Mouse (Mus musculus): ENCODE measurements around the gene Gm49711. TPM values are rescaled to one million over a fixed set of nuclear protein-coding genes. Genes with fewer than 3 reads are reported as not detected.
"Not testable (repeated sequence)": the region's sequence is repeated elsewhere in the genome, so short reads cannot be mapped to it uniquely, and the experiment has no call there.

Gene Gm49711
- polyA plus RNA-seq, 2 experiments from 2014 or later = not detected

DNA sequence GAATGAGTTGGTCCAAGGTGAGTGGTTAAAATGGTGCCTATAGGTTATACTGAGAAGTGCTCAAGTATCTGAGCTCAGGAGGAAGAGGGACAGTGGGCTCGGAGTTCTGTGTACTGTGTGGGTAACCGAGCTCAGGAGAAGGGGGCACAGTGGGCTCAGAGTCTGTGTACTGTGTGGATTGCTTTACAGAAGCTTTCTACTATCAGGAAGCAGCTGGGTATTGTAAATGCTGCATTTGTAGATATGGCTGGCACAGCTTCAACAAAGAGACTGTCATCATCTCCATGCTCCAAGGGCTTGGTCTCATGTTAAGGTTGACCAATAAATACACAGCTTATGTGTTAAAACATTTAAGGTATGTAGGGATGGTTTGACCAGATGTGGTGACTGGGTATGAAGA is 6.7 kb downstream of the Gm49711 start:
- no peak for ATAC-seq

DNA sequence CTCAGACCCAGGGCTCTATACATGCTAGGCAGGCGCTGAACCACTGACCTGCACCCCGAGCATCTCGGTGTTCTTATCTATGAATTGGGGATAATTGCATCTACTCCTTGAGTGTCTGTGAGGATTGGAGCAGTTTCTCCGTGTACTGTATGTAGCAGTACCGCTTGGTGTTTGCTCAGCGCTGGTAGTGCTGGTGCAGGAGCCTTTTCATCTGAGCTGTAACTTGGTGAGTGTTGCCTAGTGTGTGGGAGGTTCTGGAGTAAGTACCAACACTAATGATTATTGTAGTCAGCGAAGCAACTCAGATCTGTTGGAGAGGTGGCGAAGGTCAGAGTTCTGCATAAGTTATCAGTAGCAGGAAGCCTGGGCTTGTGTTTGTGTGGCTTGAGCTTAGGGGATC is 12.2 kb downstream of the Gm49711 start:
- no peak for ATAC-seq

DNA sequence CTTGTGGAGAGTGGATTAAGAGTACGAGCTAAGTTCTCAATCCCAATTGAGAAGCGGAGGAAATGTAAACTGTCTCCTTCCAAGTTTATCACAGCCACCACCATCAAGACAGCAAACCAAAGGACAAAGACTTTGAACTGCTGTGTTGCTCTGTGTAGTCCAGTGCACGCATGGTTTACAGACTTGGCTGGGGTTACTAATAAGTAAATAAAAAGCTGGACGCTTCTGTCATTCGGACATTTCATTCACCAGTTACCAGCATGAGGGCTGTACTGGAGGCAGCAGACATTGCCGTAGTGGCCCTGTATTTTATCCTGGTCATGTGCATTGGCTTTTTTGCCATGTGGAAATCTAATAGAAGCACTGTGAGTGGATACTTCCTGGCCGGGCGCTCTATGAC is 18.7 kb downstream of the Gm49711 start:
- ATAC-seq = no peak

DNA sequence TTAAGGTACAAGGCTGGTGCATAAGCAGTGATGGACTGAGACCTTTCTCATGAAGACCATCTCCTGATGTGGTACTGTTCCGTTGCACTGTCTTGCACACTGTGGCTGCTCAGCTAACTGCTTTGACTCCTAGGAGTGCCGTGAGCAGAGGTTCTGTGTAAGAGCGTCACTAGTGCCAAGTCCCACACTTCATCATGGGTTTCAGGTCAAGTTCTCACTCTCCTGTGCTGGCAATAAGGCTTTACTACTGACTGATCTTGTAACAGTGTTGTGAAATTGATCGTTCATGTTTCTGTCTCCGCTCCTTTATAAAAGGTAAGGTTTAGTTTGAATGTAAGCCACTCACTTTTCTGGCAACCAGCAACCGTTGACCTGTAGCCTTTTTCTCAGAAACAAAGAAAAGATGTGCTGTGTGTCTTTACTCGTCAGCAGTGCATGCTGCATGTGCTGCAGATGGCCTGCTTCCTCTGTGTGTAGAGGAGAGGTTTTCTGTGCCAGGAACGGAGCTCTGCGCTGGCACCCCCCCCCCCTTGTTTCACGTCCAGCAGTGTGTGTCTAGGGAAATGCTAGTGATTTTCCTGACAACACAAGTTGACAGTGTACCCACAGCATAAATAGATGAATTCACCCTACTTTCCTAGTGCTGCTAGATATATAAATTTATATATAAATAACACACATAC is 25.8 kb downstream of the Gm49711 start:
- no peak for ATAC-seq

DNA sequence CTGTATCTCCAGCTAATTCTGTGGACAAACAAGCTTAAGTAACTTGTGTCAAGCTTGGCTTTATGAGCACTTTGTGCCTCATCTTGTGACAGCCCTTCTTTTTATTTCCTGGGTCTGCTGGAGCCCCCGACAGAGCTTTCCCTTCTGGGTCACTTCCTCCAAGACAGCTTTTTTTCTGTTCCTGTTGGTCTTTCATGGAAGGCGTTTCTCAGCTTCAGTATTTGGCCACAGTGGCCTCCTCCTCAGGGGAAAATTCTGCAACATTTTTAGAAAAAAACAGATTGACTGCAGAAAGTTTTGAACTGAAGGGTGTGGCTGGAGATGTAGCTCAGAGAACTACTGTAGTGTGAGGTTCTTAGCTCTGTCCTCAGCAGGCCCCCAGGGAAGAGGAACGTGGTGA is 31.1 kb downstream of the Gm49711 start:
- no peak for ATAC-seq

DNA sequence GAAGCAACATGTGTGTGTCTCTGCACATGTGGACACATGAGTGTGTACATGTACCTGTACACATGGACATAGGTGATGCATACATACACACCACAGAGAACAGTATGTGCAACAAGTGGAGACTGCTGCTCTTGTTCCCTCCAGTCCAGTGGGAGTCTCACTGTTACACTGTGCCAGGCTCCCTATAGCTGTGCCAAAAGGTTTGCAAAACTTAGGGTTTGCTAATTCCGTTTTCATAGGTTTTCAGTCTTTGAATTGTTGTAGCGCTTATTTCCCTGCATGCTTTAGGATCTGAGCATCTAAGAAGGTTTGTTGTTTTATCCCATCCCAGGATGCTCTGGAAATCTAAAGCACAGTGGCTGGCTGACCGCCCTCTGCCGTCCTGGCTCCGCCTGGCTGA is 33.8 kb downstream of the Gm49711 start:
- no peak for ATAC-seq

DNA sequence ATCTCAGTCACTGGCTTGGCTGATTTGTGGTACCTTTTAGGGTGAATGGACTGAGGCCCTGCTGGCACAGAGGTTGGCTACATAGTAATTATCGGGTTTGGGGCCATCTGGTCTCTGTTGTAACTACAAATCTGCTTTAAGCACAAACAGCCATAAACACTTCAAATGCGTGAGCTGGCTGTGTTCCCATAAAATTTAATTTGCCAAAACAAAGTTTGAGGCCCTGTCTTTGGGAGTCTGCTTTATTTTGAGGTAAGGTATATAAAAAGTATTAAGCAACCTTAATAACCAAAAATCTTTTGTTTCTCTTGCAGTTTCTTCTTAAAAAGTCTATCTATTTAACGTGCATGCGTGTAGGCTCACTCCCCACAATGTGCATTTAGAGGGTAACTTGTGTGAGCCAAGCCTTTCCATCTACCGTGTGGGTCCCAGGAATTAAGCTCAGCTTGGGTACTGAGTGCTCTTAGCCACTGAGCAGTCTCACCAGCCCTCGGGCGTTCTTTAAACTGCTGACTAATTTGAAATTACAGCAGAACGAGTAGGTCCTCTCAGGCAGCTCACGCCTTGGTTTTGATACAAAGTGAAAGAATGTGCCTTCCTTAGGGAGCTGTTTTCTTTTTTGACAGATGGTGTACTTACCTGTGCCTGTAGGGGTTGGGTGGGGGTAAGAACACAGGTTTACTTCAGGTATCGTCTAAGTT is 40.4 kb downstream of the Gm49711 start:
- ATAC-seq = no peak

DNA sequence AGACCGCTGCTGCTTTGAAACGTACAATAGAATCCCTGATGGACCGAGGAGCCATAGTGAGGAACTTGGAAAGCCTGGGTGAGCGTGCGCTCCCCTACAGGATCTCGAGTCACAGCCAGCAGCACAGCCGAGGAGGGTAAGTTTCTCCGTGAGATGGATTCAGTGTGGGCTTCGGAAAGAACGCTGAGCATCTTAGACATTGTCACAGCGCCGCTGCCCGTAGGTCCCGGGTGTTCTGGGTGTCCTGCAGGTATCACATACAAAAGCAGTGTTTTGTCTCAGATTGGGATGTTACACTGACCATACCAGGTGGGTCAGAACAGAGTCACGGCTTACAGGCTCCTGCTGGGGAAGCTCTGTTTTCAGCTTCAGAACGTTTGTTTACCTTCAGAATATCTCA is 41.5 kb downstream of the Gm49711 start:
- no peak for ATAC-seq

DNA sequence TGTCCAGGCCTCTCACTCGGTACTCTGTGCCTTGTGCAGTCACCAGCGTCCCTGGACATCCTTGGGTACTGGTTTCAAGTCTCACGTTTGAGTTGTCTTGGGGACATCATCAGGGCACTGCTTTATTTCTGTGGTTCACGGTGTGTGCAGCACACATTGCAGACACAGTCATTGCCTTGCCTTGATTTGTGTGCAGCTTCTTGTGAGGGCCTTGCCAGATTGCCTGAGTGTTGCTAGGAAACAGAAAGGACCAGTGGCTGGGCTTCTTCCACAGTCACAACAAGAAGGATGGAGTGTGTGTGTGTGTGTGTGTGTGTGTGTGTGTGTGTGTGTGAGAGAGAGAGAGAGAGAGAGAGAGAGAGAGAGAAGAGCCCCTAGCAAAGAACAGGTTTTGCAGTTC is 42.0 kb downstream of the Gm49711 start:
- ATAC-seq = no peak

DNA sequence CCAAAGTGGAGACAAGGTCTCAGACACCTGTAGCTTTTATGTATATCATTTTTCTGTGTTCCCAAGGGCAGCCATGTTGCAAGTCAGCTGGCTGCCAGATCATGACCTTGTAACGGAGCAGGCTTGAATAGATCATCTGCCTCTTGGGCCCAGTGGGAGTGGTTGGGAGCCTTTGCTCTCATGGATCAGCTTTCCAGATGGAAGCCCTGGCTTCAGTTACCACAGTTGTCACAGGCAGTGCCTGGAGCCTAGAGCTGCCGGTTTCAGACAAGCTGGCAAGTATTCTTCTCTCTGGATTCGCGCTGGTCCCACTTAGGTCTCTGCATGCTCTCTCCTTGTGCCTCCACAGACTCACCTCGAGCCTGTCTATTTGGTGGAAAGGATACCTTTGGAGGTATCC is 44.0 kb downstream of the Gm49711 start:
- no peak for ATAC-seq

DNA sequence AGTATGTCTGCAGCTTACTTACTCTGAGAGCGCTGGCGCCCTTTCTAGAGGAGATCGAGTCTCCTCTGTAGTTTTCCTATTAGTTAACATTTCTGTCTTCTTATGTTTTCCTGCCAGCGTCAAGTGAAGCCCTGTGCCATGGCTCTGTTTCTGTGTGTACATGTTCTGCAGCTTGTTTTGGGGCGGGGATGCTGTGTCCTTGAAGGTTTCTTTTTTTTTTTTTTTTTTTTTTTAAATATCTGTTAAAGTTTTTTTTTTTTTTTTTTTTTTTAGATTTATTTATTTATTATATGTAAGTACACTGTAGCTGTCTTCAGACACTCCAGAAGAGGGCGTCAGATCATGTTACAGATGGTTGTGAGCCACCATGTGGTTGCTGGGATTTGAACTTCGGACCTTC is 44.8 kb downstream of the Gm49711 start:
- not testable (repeated sequence) for ATAC-seq

DNA sequence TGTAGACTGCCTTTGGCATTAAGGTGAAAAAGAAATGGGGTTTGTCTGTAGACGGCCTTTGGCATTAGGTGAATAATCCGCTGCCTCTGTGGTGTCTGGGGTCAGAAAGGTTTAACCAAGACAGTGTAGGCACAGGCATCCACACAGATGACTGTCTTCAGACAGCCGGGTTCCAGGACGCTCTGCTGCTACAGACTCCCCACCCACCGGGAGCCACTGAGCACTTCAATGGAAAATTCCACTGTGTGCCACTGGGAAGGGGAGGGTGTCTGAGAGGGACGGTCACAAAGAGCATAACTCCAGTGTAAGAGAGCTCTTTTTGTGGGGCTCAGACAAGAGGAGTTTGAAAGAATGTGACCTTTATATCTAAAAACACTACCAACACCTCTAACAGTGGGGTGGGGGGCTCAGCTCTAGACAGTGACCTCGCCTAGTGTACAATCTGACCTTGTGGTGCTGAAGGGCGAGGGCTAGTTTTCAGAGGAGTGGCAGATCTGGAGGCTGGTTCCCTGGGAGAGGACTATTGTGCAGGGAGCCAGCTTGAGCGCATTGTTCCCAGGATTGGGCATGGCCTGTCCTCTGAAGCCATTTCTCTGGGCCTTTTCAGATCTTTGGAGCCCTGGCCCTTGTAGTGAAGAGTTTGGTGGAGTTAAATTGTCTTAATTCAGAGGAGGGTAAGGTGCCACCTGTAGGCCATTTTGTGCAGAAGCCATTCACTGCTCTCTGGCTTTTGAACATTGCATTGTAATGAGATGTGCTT is 45.6 kb downstream of the Gm49711 start:
- ATAC-seq = no peak

DNA sequence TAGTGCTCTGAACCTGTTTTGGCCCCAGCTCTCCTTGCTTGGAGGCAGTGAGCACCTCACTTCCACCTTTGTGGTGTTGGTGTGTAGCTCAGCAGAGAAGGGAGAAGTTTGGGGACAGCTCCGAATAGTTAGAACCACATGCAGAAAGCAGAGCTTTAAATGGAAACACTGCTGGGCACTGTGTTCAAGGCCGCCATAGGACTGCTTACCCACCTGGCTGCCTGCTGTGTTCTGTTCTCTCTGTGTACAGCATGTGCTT is 46.1 kb downstream of the Gm49711 start:
- ATAC-seq = no peak

DNA sequence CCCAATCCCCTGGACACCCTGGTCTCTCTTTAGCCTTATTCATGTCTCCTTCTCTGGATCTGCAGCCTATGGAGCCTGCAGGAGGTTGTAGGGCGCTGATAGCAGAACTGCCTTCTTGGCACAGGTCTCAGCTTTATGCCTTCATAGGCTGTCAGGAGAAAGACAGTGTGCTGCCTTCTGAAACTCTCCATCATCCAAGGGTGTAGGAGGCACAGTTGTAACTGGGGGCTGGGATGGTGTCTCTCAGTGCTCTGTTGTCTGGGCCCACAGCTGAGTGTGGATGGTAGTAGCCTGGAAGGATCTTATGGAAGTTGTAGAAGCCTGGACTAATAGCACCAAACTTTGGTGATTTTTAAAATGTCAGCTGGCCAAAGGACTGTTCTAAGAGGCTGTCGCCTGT is 46.8 kb downstream of the Gm49711 start:
- ATAC-seq = no peak

DNA sequence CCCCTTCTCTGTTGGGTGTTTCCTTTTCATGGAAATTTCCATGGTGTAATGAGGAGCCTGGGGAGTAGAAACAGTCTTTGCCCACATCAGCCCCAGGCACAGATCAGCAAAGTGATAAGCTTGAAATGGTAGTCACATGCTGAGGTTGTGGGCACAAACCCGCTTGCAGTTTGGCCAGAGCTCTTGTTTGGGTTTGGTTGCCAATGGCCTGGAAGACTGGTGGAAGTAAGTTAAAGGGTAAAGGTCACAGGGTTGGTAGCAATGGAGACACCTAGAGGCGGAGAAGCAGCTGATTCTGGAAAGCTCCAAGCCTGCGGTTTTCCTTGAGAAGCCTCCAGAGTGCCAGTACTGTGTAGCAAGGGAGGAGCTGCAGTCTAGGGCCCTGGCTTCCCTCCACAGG is 47.5 kb downstream of the Gm49711 start:
- ATAC-seq = no peak

DNA sequence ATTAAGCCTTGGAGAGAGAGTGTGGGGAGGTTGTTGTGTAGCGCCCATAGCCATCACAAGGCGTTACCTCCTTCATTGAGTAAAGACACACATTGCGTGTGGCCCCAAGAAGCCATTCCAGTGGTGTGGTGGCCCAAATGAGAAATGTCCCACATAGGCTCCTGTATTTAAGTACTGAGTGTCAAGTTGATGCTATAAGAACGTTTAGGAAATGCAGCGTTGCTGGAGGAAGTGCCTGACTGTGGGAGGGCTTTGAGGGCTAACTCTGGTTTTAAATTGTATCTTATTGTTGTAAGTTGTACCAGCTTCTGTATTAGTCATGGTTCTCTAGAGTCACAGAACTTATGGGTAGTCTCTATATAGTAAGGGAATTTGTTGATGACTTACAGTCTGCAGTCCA is 49.2 kb downstream of the Gm49711 start:
- ATAC-seq = no peak

DNA sequence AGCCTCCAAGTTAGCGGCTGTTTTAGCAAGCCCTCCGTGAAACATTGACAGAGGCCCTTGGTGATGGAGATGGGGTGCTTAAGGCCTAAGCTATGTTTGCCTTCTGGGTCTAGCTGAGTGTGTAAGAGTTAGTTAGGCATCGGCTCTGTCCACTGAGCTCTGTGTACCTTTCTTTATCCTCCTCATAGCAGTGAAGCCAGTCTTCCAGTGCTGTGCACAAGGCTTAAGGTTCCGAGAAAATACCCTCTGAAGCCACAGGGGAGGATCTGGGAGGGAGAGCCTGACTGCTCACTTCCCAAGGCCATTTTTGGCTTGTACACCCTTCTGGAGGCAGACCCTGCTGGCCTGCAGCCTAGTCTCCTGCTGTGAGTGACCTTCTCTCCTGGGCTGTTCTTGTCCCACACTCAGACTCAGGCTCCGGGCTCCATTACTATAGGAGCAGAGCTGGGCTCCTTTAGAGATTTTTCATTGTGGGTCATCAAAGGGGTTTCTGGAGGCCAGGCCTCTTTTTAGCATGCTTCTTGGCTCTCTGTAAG is 56.7 kb downstream of the Gm49711 start:
- no peak for ATAC-seq

DNA sequence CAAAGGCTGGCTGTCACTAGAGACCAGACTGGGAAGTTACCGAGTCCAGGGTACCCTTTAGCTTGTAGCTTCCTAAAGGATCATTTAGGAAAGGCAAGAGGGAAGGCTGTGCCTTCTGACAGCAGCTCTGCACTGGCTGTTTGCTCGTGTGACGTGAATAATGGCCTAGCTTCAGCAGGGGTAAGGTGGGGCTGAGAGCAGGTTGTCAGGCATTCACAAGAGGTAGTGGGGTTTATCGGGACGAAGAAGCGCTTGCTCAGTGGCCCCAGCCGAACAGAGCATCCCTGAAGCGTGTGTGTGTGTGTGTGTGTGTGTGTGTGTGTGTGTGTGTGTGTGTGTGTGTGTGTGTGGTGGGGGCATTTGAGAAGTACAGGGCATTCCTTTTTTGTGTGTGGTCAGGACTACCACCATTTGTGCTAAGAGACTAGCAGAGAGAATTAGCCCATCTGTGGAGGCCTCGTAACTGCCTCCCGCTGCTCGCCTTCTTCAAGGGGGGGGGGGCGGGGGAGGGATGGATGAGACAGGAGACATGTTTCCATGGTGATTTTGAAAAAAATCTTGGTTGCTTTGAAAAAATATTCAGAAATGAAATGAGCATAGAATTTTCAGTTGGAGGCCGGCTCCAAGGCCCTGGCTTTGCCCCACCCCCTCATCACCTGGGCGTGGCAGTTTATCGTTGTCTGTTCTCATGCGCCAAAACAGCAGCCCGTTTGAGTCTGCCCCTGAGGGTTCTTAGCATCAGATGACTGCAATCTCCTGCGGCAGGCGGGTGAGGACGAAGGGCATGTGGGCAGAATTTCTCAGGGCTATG is 57.7 kb downstream of the Gm49711 start:
- ATAC-seq = no peak

DNA sequence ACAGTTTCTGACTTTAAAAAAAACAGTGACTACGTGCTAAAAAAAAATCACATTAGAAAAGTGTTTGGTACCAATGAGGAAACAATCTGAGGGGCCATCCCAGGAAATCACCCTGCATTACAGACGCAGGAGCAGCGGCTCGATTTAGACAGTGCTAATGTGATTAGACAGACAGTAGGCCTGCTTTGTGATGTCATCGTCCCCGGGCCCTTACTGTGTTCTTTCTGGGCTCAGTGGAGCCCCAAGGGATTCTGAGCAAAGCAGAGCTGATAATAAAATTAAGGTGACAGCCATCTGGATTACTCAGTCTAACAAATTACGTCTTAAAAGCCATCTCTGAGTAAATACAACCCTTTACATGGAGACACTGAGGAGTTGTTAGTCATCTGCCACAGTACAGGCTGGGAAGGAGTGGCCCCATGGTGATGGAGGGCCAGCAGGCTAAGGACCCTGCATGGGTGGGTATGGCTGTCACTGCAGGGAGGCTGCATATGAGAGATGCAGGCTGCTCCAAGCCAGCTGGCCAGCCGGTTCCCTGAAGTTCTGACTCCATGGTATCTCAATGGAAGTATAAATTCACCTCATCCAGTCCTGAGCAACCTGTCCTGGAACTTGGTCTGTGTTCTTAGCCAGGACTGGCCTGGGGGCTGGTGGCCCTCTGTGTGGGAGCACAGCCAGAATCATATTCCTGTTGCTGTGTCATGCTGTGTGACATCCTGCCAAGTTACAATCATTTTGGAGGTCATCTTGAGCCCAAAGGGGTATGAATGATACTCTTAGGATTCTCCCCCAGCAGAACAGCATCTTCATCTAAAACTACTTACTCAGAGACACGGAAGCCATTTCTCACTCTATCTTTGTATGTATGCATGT is 59.5 kb downstream of the Gm49711 start:
- ATAC-seq = no peak

DNA sequence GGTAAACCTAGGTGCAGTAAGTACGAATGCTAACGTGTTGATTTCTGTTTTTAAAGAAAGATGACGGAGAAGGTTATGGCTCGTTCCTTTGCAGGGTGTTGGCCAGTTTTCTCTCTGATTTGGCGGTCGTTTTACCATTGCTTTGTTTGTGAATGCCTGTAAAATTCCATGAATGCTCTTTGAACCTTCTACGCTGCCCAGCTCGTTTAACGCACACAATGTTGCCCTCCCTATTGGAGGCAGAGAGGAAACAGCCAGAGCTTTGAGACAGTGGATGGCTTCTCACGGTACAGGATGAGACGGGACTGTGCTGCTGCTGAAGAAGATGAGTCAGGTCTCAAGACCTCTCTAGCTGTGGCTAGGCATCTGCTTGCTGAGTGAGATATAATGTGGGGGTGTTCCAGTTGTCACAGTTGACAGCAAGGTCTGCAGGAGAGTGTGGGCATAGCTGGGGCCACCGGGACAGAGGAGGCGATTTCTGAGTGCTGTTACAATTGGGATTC is 60.9 kb downstream of the Gm49711 start:
- no peak for ATAC-seq

DNA sequence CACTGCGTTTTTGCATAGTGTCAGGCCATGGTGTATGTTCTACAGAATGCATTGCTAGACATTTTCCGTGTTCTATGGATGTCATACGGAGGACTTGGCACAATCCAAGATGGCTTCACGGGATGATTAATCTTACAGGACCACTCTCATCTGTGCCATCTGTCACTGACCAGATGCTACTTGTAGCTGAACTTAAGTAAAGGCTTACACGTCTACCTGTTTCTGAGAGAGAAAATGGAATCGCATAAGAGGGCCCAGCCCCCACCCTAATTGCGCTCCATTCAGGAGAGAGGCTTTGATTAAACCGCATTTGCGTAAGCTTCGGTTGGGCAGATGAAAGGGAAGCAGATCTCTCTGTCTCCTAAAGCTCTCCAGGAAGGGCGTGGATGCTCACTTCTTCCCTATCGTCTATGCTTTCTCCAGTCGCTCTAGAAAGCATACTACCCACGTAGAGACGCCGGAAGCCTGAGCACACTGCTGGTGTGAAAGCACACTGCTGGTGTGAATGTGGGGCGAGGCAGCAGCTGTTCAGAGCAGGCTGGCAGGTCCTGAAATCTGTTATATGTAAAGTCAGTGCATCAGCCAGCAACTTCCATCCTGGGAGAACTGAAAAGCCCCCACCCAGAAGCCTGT is 62.9 kb downstream of the Gm49711 start:
- ATAC-seq = no peak

Measured in CD4-positive, CD25-positive, alpha-beta regulatory T cell, adult 4 months (primary cell).